Mouse (Mus musculus) kidney, embryonic 14.5 days (tissue): ENCODE measurements at regions not wholly inside any gene's neighbourhood (a gene's known extent, or its start where the extent isn't known, plus 50 kb on each side); places are given as distances from the start of the nearest gene placed in this dataset.

Experiments
- ATAC-seq: fragments of 200-750 bp; cut with Nextera tagmentation; 2 replicates; pipeline ENCODE4 v1.8.0; 2017; ENCODE audit warnings: moderate number of reproducible peaks, mild to moderate bottlenecking, moderate TSS enrichment, moderate library complexity; ENCODE audit not compliant: low FRiP score, low TSS enrichment
- H3K27ac ChIP-seq: fragments of 300-500 bp; sonication (generic); 2 replicates; pipeline ENCODE4 v1.5.1; 2014; ENCODE audit warnings: low read depth, mild to moderate bottlenecking, low read length, moderate library complexity, mixed read lengths
- H3K27me3 ChIP-seq: fragments of 300-500 bp; sonication (generic); 2 replicates; pipeline ENCODE4 v1.6.1; 2014; ENCODE audit warnings: mild to moderate bottlenecking, low read length; ENCODE audit not compliant: control insufficient read depth, insufficient read depth
- H3K36me3 ChIP-seq: fragments of 300-500 bp; sonication (generic); 2 replicates; pipeline ENCODE4 v1.6.1; 2014; ENCODE audit warnings: low read length, mixed read lengths; ENCODE audit not compliant: control insufficient read depth, insufficient read depth
- H3K4me1 ChIP-seq: fragments of 300-500 bp; sonication (generic); 2 replicates; pipeline ENCODE4 v1.6.1; 2014; ENCODE audit warnings: low read length, mixed read lengths; ENCODE audit not compliant: control insufficient read depth, insufficient read depth
- H3K4me2 ChIP-seq: fragments of 300-500 bp; sonication (generic); replicated peaks from 2 replicates; pipeline ENCODE4 v1.6.1; 2014; ENCODE audit warnings: low read depth, mild to moderate bottlenecking, low read length
- H3K4me3 ChIP-seq: fragments of 300-500 bp; sonication (generic); 2 replicates; pipeline ENCODE4 v1.5.1; 2014; ENCODE audit warnings: mild to moderate bottlenecking, low read length
- H3K9ac ChIP-seq: fragments of 300-500 bp; sonication (generic); 2 replicates; pipeline ENCODE4 v1.6.1; 2014; ENCODE audit warnings: low read depth, mild to moderate bottlenecking, low read length, moderate library complexity
- H3K9me3 ChIP-seq: fragments of 300-500 bp; sonication (generic); 2 replicates; pipeline ENCODE4 v1.6.1; 2016; ENCODE audit warnings: low read length; ENCODE audit not compliant: control insufficient read depth
- WGBS: fragments of 180-500 bp; shearing (Covaris S2); extraction: QIAGEN DNeasy Blood & Tissue Kit; methylation state at CpG from one replicate; pipeline ENCODE4 v1.1.7; 2014; 5-methylcytosine and 5-hydroxymethylcytosine counted together

GRCm38 (mm10) chr8:109106971-109107370, 386.9 kb upstream of the Pmfbp1 start:
- no peak overlapping the region for H3K4me2 ChIP-seq
- H3K36me3 ChIP-seq = no peaks in the 10 kb centered on the region
- no peak overlapping the region for H3K9ac ChIP-seq
- no peak for ATAC-seq
- no peaks in the 10 kb centered on the region for H3K27me3 ChIP-seq
- H3K4me3 ChIP-seq = no peak overlapping the region
- 41% methylated on average over 9 of the region's 9 CpGs for WGBS
- H3K9me3 ChIP-seq = no peaks in the 10 kb centered on the region
- peaks cover 23% of the 10 kb centered on the region for H3K4me1 ChIP-seq
- no peak overlapping the region; the same call in 1 of the 2 replicates for H3K27ac ChIP-seq

GRCm38 (mm10) chr8:109107762-109108161, 386.1 kb upstream of the Pmfbp1 start:
- no peak overlapping the region for H3K9ac ChIP-seq

GRCm38 (mm10) chr8:109109390-109109789, 384.4 kb upstream of the Pmfbp1 start:
- Histone ChIP-seq H3K27me3 (no peaks in the 10 kb centered on the region), H3K4me2 (no peak overlapping the region), H3K9ac (no peak overlapping the region), H3K36me3 (no peaks in the 10 kb centered on the region), H3K27ac (no peak overlapping the region), H3K4me3 (no peak overlapping the region), H3K9me3 (no peaks in the 10 kb centered on the region), H3K4me1 (peaks cover 23% of the 10 kb centered on the region)
- 86% methylated on average over 4 of the region's 4 CpGs for WGBS
- ATAC-seq = no peak

More at GRCm38 (mm10) chr8:109107762-109108161, 386.1 kb upstream of the Pmfbp1 start:
- Histone ChIP-seq H3K4me3 (no peak overlapping the region), H3K27ac (no peak overlapping the region), H3K4me1 (peaks cover 23% of the 10 kb centered on the region), H3K4me2 (no peak overlapping the region; the same call in 1 of the 2 replicates), H3K27me3 (no peaks in the 10 kb centered on the region), H3K9me3 (no peaks in the 10 kb centered on the region), H3K36me3 (no peaks in the 10 kb centered on the region)
- WGBS = 22% methylated on average over 12 of the region's 12 CpGs
- no peak for ATAC-seq

GRCm38 (mm10) chr8:109121776-109122175, 372.1 kb upstream of the Pmfbp1 start:
- Histone ChIP-seq H3K9ac (no peak overlapping the region), H3K4me3 (no peak overlapping the region), H3K27me3 (no peaks in the 10 kb centered on the region), H3K36me3 (no peaks in the 10 kb centered on the region), H3K4me1 (no peaks in the 10 kb centered on the region), H3K4me2 (no peak overlapping the region), H3K9me3 (peaks cover 4% of the 10 kb centered on the region; the same call in 1 of the 2 replicates), H3K27ac (no peak overlapping the region)
- no peak for ATAC-seq
- 17% methylated on average over 6 of the region's 6 CpGs for WGBS

- Histone ChIP-seq H3K9ac (no peak overlapping the region), H3K4me3 (no peak overlapping the region), H3K36me3 (no peaks in the 10 kb centered on the region), H3K27ac (no peak overlapping the region), H3K9me3 (no peaks in the 10 kb centered on the region), H3K4me2 (no peak overlapping the region), H3K27me3 (no peaks in the 10 kb centered on the region), H3K4me1 (no peaks in the 10 kb centered on the region)
- 87% methylated on average over 8 of the region's 8 CpGs for WGBS
- no peak for ATAC-seq
These were observed 351.2 kb upstream of the Pmfbp1 start for GRCm38 (mm10) chr8:109142495-109143158.

GRCm38 (mm10) chr8:109151711-109152110, 342.1 kb upstream of the Pmfbp1 start:
- ATAC-seq = no peak
- no peak overlapping the region for H3K4me3 ChIP-seq
- H3K4me2 ChIP-seq = no peak overlapping the region
- H3K27ac ChIP-seq = no peak overlapping the region
- 89% methylated on average over 4 of the region's 4 CpGs for WGBS
- H3K9ac ChIP-seq = no peak overlapping the region
- no peaks in the 10 kb centered on the region for H3K4me1 ChIP-seq
- H3K9me3 ChIP-seq = peaks cover 9% of the 10 kb centered on the region; the same call in 1 of the 2 replicates
- H3K27me3 ChIP-seq = no peaks in the 10 kb centered on the region
- H3K36me3 ChIP-seq = no peaks in the 10 kb centered on the region

GRCm38 (mm10) chr8:109155489-109155888, 338.3 kb upstream of the Pmfbp1 start:
- no peaks in the 10 kb centered on the region for H3K36me3 ChIP-seq
- ATAC-seq = no peak
- WGBS = 38% methylated on average over 11 of the region's 11 CpGs
- no peak overlapping the region for H3K4me2 ChIP-seq
- no peaks in the 10 kb centered on the region for H3K27me3 ChIP-seq
- H3K27ac ChIP-seq = no peak overlapping the region
- H3K4me3 ChIP-seq = no peak overlapping the region
- H3K9ac ChIP-seq = no peak overlapping the region
- H3K4me1 ChIP-seq = no peaks in the 10 kb centered on the region
- peaks cover 9% of the 10 kb centered on the region; the same call in 1 of the 2 replicates for H3K9me3 ChIP-seq

- ATAC-seq = no peak
- Histone ChIP-seq H3K9ac (no peak overlapping the region), H3K27ac (no peak overlapping the region), H3K9me3 (peaks cover 6% of the 10 kb centered on the region; the same call in 1 of the 2 replicates), H3K36me3 (no peaks in the 10 kb centered on the region), H3K27me3 (no peaks in the 10 kb centered on the region), H3K4me1 (no peaks in the 10 kb centered on the region), H3K4me2 (no peak overlapping the region), H3K4me3 (no peak overlapping the region)
- WGBS = 73% methylated on average over 8 of the region's 8 CpGs
These were observed 337.8 kb upstream of the Pmfbp1 start for GRCm38 (mm10) chr8:109156016-109156415.

- WGBS = 89% methylated on average over 4 of the region's 4 CpGs
- peaks cover 5% of the 10 kb centered on the region for H3K9me3 ChIP-seq
- H3K4me1 ChIP-seq = no peaks in the 10 kb centered on the region
- no peak overlapping the region for H3K27ac ChIP-seq
- no peaks in the 10 kb centered on the region for H3K27me3 ChIP-seq
- no peak overlapping the region for H3K9ac ChIP-seq
- no peaks in the 10 kb centered on the region for H3K36me3 ChIP-seq
- no peak overlapping the region for H3K4me2 ChIP-seq
- ATAC-seq = no peak
- H3K4me3 ChIP-seq = no peak overlapping the region
These were observed 321.1 kb upstream of the Pmfbp1 start for GRCm38 (mm10) chr8:109172701-109173100.
